Mouse (Mus musculus) retina, postnatal 7 days (tissue): ENCODE results near the gene Igsf10.

Experiments
- DNase-seq: peaks from one replicate; pipeline ENCODE4 v3.0.0-alpha.2; 2012; ENCODE audit warnings: low read depth, low spot score

The Igsf10 gene

GRCm38 (mm10) chr3:59293437-59294199 lies 50.6 kb downstream of the Igsf10 start:
- no peak for DNase-seq

DNA sequence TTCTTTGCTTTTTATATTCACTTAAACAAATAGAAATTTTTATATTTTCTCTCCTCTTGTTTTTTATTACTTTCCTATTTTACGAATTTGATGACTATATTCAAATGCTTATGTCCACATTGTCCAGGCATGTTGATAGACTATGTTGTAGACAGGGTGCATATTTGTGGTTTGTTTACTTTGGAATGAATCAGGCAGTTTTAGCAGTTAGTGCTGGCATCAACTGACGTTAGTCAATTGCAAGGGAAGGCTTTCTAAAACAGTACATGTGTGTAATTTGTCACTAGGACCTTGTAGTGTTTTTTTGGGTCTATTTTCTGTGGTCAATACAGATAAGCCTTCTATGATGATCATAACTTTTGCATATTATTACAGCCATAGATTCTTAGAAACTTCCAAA lies 53.6 kb downstream of the Igsf10 start:
- no peak for DNase-seq

DNA sequence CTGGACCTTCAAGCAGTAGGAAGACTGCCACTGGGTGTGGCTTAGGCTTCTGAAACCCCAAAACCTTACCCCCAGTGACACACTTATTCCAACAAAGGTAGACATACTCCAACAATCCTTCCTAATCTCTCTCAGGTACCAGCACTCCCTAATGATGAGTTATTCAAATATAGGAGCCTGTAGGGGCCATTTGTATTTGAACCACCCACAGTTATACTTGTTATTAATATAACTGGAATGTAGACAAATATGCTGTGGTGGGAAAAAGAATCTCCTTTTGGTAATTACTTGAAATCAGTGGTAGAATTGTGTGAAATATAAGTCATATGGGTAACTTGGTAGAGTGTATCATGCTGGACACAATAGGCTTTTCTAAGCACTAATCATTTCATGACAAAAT lies 65.6 kb downstream of the Igsf10 start:
- DNase-seq = no peak

- no peak for DNase-seq
Measured at GRCm38 (mm10) chr3:59278254-59278533, 66.0 kb downstream of the Igsf10 start.

DNA sequence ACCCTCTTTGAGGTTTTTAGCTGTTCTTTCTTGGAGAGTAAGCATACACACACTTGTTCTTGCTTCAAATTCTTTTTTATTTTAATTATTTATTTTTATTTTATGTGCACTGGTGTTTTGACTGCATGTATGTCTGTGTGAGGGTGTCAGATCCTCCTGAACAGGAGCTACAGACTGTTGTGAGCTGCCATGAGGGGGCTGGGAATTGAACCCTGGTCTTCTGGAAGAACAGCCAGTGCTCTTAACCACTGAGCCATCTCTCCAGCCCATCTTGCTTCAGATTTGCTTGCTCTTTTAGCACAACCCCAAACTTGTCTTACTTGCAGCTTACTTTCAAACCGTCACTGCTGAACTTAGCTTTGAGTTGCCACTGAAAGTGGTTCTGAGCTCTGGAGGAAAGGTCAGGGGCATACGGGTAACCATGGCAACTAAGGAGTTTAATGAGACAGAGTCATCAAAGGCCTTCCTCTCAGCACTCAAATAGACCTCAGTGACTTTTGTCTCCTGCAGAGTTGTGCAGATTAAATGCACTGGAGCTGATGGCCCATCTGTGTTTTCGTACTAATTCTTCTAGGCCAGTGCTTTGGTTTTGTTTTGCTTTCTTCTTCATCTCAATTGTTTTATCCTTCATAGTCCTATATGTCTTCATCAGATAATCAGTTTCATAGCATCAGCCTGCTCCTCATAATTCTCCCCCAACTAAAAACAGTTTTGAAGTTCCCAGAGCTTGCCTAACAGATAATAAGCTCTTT lies 66.5 kb downstream of the Igsf10 start:
- DNase-seq = no peak

GRCm38 (mm10) chr3:59270811-59271210 lies 73.4 kb downstream of the Igsf10 start:
- no peak for DNase-seq
